Mouse (Mus musculus) midbrain, embryonic 11.5 days (tissue): ENCODE results near the gene Slc6a5. TPM values are rescaled to one million over a fixed set of nuclear protein-coding genes. Genes with fewer than 3 reads are reported as not detected.

Source experiments
- ATAC-seq: fragments of 200-750 bp; cut with Nextera tagmentation; 2 replicates; pipeline ENCODE4 v1.8.0; 2017; ENCODE audit warnings: moderate TSS enrichment, moderate library complexity; ENCODE audit not compliant: low FRiP score
- DNase-seq: peaks from one replicate; pipeline ENCODE4 v3.0.0; 2015; ENCODE audit warnings: low spot score; ENCODE audit errors: missing footprints
- H3K27ac ChIP-seq: fragments of 300-500 bp; sonication (generic); 2 replicates; pipeline ENCODE4 v1.5.1; 2014; ENCODE audit warnings: low read depth, low read length
- H3K27me3 ChIP-seq: fragments of 300-500 bp; sonication (generic); 2 replicates; pipeline ENCODE4 v1.6.1; 2014; ENCODE audit warnings: mild to moderate bottlenecking, low read length, moderate library complexity, mixed read lengths; ENCODE audit not compliant: control insufficient read depth, insufficient read depth
- H3K36me3 ChIP-seq: fragments of 300-500 bp; sonication (generic); 2 replicates; pipeline ENCODE4 v1.6.1; 2014; ENCODE audit warnings: mild to moderate bottlenecking, low read length, moderate library complexity, mixed read lengths; ENCODE audit not compliant: control insufficient read depth, insufficient read depth
- H3K4me1 ChIP-seq: fragments of 300-500 bp; sonication (generic); 2 replicates; pipeline ENCODE4 v1.6.1; 2014; ENCODE audit warnings: low read length; ENCODE audit not compliant: control insufficient read depth, insufficient read depth
- H3K4me2 ChIP-seq: fragments of 300-500 bp; sonication (generic); 2 replicates; pipeline ENCODE4 v1.6.1; 2014; ENCODE audit warnings: mild to moderate bottlenecking, moderate library complexity
- H3K4me3 ChIP-seq: fragments of 300-500 bp; sonication (generic); 2 replicates; pipeline ENCODE4 v1.5.1; 2014; ENCODE audit warnings: low read depth, low read length
- H3K9ac ChIP-seq: fragments of 300-500 bp; sonication (generic); 2 replicates; pipeline ENCODE4 v1.6.1; 2014; ENCODE audit warnings: low read length
- H3K9me3 ChIP-seq: fragments of 300-500 bp; sonication (generic); 2 replicates; pipeline ENCODE4 v1.6.1; 2016; ENCODE audit warnings: low read length; ENCODE audit not compliant: control insufficient read depth
- WGBS: fragments of 180-500 bp; shearing (Covaris S2); extraction: QIAGEN DNeasy Blood & Tissue Kit; methylation state at CpG from one replicate; pipeline ENCODE4 v1.1.7; 2014; 5-methylcytosine and 5-hydroxymethylcytosine counted together
- polyA plus RNA-seq: library from polyadenylated mRNA; unstranded; fragments of >200 nt; fragmentation: Nextera tagmentation; extraction: Ambion mirVana; gene quantifications from 2 replicates; pipeline ENCODE4 v1.2.1, GENCODE M21; 2014

The Slc6a5 gene
- polyA plus RNA-seq, 1 experiment from 2014 or later = not detected

GRCm38 (mm10) chr7:49953546-49954181 is 43.7 kb downstream of the Slc6a5 start:
- H3K27ac ChIP-seq = no peak overlapping the region
- ATAC-seq (peak; percentile 44; the same call in 1 of the 2 replicates), DNase-seq (peak; percentile 92)
- H3K4me1 ChIP-seq = no peaks in the 10 kb centered on the region
- H3K4me2 ChIP-seq = no peak overlapping the region
- no peaks in the 10 kb centered on the region for H3K36me3 ChIP-seq
- H3K4me3 ChIP-seq = no peak overlapping the region
- H3K9ac ChIP-seq = no peak overlapping the region
- no peaks in the 10 kb centered on the region for H3K27me3 ChIP-seq
- WGBS = 54% methylated on average over 4 of the region's 4 CpGs
- H3K9me3 ChIP-seq = no peaks in the 10 kb centered on the region

DNA sequence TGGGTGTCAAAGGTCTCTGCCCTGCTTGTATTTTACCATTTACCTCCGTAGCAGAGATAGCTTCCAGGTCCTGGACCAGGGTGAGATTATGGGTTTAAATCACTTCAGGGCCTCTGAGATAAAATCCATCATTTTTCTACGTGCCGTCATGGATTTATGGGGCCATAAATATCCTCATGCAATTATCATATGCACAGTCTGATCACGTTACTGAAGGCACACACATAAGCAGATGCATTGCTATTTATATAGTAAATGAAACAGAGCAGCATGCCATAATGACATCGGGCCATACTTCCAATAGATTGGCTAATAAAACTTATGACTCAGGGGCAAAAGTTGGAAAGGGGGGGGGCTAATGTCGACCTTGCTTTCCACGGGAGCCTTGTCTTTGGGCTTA is 44.9 kb downstream of the Slc6a5 start:
- 85% methylated on average over 7 of the region's 7 CpGs for whole genome bisulfite sequencing
- no peak overlapping the region for H3K4me2 ChIP-seq

DNA sequence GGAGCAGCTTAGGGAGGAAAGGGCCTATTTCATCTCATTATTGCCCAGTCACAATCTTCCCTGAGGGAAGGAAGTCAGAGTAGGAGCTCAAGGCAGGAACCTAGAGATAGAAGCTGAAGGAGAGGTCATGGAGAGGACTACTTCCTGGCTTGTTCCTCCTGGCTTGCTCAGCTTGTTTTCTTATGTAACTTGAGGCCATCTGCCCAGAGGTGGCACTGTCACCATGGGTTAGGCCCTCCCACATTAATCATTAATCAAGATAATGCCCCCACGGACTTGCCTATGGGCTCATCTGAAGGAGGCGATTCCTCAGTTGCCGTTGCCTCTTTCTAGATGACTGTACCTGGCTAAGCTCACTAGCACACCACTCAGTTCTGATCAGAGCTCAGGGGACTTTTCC is 47.2 kb downstream of the Slc6a5 start:
- DNase-seq (no peak), ATAC-seq (no peak)
- Histone ChIP-seq H3K9me3 (no peaks in the 10 kb centered on the region), H3K4me2 (no peak overlapping the region), H3K36me3 (no peaks in the 10 kb centered on the region), H3K4me3 (no peak overlapping the region), H3K27me3 (no peaks in the 10 kb centered on the region), H3K4me1 (no peaks in the 10 kb centered on the region), H3K9ac (no peak overlapping the region), H3K27ac (no peak overlapping the region)
- WGBS = 88% methylated on average over 3 of the region's 3 CpGs

More for the DNA sequence above, 44.9 kb downstream of the Slc6a5 start:
- H3K4me1 ChIP-seq = no peaks in the 10 kb centered on the region
- H3K27ac ChIP-seq = no peak overlapping the region
- H3K4me3 ChIP-seq = no peak overlapping the region
- peak; percentile 79 for DNase-seq
- H3K9ac ChIP-seq = no peak overlapping the region
- ATAC-seq = no peak
- H3K36me3 ChIP-seq = no peaks in the 10 kb centered on the region
- H3K9me3 ChIP-seq = no peaks in the 10 kb centered on the region
- H3K27me3 ChIP-seq = no peaks in the 10 kb centered on the region

- Histone ChIP-seq H3K9me3 (no peaks in the 10 kb centered on the region), H3K27me3 (no peaks in the 10 kb centered on the region), H3K9ac (no peak overlapping the region), H3K36me3 (no peaks in the 10 kb centered on the region), H3K4me3 (no peak overlapping the region), H3K4me1 (no peaks in the 10 kb centered on the region), H3K27ac (no peak overlapping the region), H3K4me2 (no peak overlapping the region)
- DNase-seq = no peak
- 90% methylated on average over 2 of the region's 2 CpGs for WGBS
- no peak for ATAC-seq
Measured at GRCm38 (mm10) chr7:49963764-49964163, 53.8 kb downstream of the Slc6a5 start.

- ATAC-seq = 0 out of 2 replicates have a peak, but pooled peaks have one; percentile 23
- no peak overlapping the region for H3K4me2 ChIP-seq
- peaks cover 1% of the 10 kb centered on the region for H3K4me1 ChIP-seq
- H3K36me3 ChIP-seq = no peaks in the 10 kb centered on the region
- H3K9ac ChIP-seq = no peak overlapping the region
- 46% methylated on average over 4 of the region's 4 CpGs for WGBS
- H3K4me3 ChIP-seq = no peak overlapping the region
- H3K27ac ChIP-seq = no peak overlapping the region
- no peaks in the 10 kb centered on the region for H3K9me3 ChIP-seq
- no peak for DNase-seq
- H3K27me3 ChIP-seq = peaks cover 11% of the 10 kb centered on the region
Measured at GRCm38 (mm10) chr7:49969516-49969915, 59.6 kb downstream of the Slc6a5 start.

DNA sequence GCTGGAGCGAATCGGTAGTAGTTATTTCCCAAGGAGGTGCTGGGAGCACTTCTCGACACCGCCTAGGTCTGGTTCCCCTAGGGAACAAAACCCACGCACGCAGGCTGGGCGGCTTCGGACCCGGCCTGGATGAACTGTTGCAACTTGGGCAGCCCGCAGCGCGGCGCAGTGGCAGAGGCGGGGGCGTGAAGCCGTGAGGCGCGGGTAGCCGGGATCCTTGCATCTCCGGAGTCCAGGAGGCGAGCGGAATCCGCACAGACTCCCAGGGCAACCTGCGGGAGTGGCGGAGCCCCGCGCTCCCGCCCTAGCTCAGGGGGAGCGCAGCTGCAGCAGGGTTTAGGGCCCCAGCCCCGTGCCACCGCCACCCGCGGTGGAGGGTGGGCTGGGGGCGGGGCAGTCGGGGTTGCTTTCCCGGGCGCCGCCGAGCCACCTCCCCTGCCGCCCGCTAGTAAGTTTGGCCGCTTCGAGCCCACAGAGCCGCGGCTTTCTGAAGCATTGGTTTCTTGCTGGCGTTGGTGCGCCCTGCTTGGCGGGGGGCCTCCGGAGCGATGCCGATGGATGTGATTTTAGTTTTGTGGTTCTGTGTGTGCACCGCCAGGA is 65.0 kb downstream of the Slc6a5 start, which contains the start of gene Nell1:
TSS of gene Nell1 (plus strand) at position 24 of the 600 bp plus-strand sequence.
- no peaks in the 10 kb centered on the region for H3K9me3 ChIP-seq
- peaks cover 9% of the 10 kb centered on the region for H3K4me1 ChIP-seq
- peaks cover 37% of the 10 kb centered on the region for H3K27me3 ChIP-seq
- H3K9ac ChIP-seq = peak within 1 kb of the TSS; percentile 52
- H3K4me3 ChIP-seq = peak within 1 kb of the TSS; percentile 52
- H3K4me2 ChIP-seq = peak within 1 kb of the TSS; percentile 78
- no peak within 1 kb of the TSS for H3K27ac ChIP-seq
- DNase-seq = peak; percentile 95
- no peaks in the 10 kb centered on the region for H3K36me3 ChIP-seq
- ATAC-seq = peak; percentile 80
- WGBS = under 1% methylated on average over 52 of the region's 52 CpGs

- H3K9me3 ChIP-seq = no peaks in the 10 kb centered on the region
- H3K27me3 ChIP-seq = peaks cover 37% of the 10 kb centered on the region
- H3K36me3 ChIP-seq = no peaks in the 10 kb centered on the region
- WGBS = under 1% methylated on average over 40 of the region's 40 CpGs
- peak; percentile 94 for DNase-seq
- H3K4me2 ChIP-seq = peak overlapping the region; percentile 78
- H3K4me1 ChIP-seq = peaks cover 9% of the 10 kb centered on the region
- ATAC-seq = peak; percentile 59
- peak overlapping the region; percentile 52 for H3K4me3 ChIP-seq
- peak overlapping the region; percentile 52 for H3K9ac ChIP-seq
- H3K27ac ChIP-seq = no peak overlapping the region
Measured at GRCm38 (mm10) chr7:49975441-49976121, 65.6 kb downstream of the Slc6a5 start.

DNA sequence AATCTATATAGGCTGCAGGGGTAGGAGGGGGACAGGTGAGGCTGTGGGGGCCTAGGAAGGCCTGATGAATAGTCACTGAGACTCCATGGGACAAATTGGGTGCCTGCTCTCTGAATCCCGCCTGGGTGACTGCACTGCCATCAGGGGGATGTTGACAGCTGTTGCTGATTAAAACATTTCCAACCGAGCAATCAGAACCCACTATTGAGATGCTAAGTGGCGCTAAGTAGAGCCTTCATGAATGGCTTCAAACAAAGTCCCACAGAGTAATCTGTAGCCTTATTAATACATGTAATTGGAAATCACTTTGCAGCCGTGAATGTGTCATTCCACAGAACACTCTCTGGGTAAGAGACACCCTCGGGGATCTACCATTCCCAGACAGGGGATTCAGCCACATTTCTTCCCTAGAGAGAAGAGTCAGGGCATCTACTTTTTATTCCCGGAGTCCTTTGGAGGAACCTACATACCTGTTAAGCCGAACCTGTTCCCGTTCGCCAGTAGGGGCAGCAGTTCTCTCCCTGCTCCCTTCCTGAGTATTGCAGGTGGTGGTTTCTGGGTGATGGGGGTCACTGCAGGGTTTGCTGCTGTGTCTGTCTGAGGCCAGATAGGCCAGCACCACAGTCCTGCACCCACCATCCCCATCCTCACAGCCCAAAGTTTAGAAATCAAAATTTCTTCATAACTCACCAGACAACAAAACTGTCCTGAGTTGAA is 71.7 kb downstream of the Slc6a5 start:
- H3K4me3 ChIP-seq = no peak overlapping the region
- 12% methylated on average over 9 of the region's 9 CpGs for WGBS

More for the DNA sequence above, 71.7 kb downstream of the Slc6a5 start:
- Histone ChIP-seq H3K4me2 (no peak overlapping the region), H3K4me1 (no peaks in the 10 kb centered on the region), H3K9me3 (no peaks in the 10 kb centered on the region), H3K36me3 (no peaks in the 10 kb centered on the region), H3K9ac (no peak overlapping the region), H3K27ac (no peak overlapping the region), H3K27me3 (peaks cover 5% of the 10 kb centered on the region)
- ATAC-seq = peak; percentile 26; the same call in 1 of the 2 replicates
- no peak for DNase-seq
